Mouse (Mus musculus): Measurements from ENCODE around the gene C330007P06Rik.

- no peak for TF ChIP-seq EP300 (IDR thresholded peaks at IDR 0.05; ENCODE audit: insufficient read depth, low read depth, low read length)
- TF ChIP-seq CTCF (IDR thresholded peaks at IDR 0.05): no peak
- TF ChIP-seq POLR2A (IDR thresholded peaks at IDR 0.05; ENCODE audit: insufficient read depth, low read depth, low read length): no peak
Measured at GRCm38 (mm10) chrX:36843346-36843990, 30.4 kb downstream of the C330007P06Rik start.
